Mouse (Mus musculus): ENCODE measurements around the gene Ankrd6. TPM values are rescaled to one million over a fixed set of nuclear protein-coding genes. Genes with fewer than 3 reads are reported as not detected.
A peak's percentile ranks its signal among the peaks of the same experiment; 100 is the strongest.

Ankrd6 gene
- total and polyA plus RNA-seq, 3 experiments = 0.61 to 5.9 (median 3.9) TPM

DNA sequence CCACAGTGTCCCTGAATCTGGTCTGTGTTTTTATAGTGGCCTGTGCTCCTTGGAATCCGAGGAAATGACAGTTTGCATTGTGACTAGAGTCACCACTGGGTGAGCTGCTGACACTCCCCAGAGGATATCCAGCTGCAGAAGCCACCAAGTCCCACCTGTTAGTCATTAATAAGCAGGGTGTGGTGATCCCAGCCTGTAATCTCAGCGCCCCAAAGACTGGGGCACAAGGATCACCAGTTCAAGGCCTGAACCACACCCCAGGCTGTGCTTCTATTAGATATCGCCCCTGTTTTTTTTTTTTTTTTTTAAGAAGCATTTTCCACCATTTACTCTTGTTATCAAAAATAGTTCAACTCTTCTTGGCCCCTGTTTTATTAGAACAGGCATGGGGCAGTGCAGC is 36.4 kb upstream of the Ankrd6 start:
- peak; percentile 23 for DNase-seq (ENCODE audit: low spot score)
- peak; percentile 77 for ATAC-seq (ENCODE audit: extremely low read depth, insufficient number of reproducible peaks, low FRiP score, poor library complexity, severe bottlenecking)
- no peaks in the 10 kb centered on the region for H3K9me3 ChIP-seq (replicated peaks)
- peaks cover 51% of the 10 kb centered on the region for H3K4me1 ChIP-seq (ENCODE audit: insufficient read depth, low read depth, low read length)
- H3K36me3 ChIP-seq (replicated peaks) = no peaks in the 10 kb centered on the region
- H3K27me3 ChIP-seq (ENCODE audit: insufficient read depth, low read length) = peaks cover 38% of the 10 kb centered on the region
- no peak overlapping the region for H3K4me3 ChIP-seq (ENCODE audit: low read depth, low read length)
- TF ChIP-seq TAL1 (conservative IDR thresholded peaks at IDR 0.05; ENCODE audit: low read depth, low read length) (peak; percentile 31), GATA2 (IDR thresholded peaks at IDR 0.05; ENCODE audit: borderline replicate concordance, low read depth, low read length) (no peak)

DNA sequence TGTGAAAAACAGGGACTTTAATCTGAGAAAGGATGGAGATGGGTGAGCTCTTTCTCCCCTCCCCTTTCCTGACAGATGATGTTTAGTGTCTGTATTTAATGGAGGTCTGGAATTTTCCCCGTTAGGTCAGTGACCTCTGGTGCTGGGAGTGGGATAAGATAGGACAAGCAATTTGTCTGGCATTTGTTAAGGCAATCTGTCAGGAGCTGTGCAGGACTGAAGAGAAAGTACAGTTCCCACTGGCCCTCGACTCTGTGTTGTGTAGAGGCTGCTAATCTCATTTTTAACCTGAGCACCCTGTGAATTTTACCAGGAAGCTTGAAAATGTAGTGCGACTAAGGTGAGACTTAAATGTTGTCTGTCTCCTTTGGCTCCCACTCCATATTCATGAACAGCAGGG is 35.0 kb upstream of the Ankrd6 start:
- no peak overlapping the region for H3K4me3 ChIP-seq (ENCODE audit: low read depth, low read length)
- no peak for ATAC-seq (ENCODE audit: extremely low read depth, insufficient number of reproducible peaks, low FRiP score, poor library complexity, severe bottlenecking)
- H3K36me3 ChIP-seq (replicated peaks) = no peaks in the 10 kb centered on the region
- TF ChIP-seq POLR2AphosphoS5 (IDR thresholded peaks at IDR 0.05; ENCODE audit: insufficient replicate concordance, low read depth, low read length) (no peak), GATA2 (IDR thresholded peaks at IDR 0.05; ENCODE audit: borderline replicate concordance, low read depth, low read length) (no peak), CTCF (IDR thresholded peaks at IDR 0.05; ENCODE audit: low read depth, low read length) (no peak), TAL1 (conservative IDR thresholded peaks at IDR 0.05; ENCODE audit: low read depth, low read length) (no peak), GATA1 (IDR thresholded peaks at IDR 0.05; ENCODE audit: borderline replicate concordance, low read length) (no peak)
- DNase-seq (ENCODE audit: low spot score) = no peak
- H3K27me3 ChIP-seq (ENCODE audit: insufficient read depth, low read length) = peaks cover 39% of the 10 kb centered on the region
- H3K9me3 ChIP-seq (replicated peaks) = no peaks in the 10 kb centered on the region
- peaks cover 59% of the 10 kb centered on the region for H3K4me1 ChIP-seq (ENCODE audit: insufficient read depth, low read depth, low read length)

DNA sequence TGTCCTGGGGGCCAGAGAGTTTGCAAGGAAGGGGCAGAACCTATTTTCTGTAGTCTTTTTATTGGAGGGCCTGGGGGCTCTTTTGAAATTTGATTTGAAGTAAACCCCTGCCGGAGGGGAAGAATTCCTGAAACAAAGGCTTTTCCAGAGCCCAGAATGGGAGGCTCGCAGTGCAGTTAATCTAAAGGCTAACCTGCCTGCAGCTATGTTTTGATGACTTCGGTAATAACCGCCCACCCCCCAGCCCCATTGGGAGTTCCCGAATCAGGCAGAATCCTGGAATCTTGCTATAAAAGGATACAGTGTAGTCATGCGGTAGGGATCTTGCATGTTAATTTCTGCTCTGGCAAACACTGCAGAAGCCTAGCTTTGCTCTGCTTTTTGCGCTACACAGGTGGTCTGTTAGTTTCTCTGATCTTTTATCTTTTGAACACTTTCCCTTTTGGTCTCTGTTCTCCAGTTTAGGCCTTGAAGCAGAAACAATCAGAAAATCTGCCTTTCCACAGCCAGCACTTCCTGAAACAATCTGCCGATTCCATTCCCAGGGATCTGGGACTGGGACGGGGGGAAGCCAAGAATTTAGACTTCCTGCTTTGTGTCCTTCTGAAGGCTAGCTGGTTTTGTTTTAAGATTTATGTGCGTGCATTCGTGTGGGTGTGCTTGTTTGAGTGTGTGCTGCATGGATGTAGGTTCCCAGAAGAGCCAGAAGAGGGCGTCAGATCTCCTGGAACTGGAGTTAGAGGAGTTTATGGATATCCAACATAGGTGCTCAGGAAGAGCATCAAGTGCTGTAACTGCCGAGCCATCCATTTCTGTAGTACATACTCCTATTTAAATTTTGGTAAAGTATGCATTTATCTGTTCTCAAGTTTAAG is 34.4 kb upstream of the Ankrd6 start:
- ATAC-seq (ENCODE audit: extremely low read depth, insufficient number of reproducible peaks, low FRiP score, poor library complexity, severe bottlenecking) = no peak
- peaks cover 39% of the 10 kb centered on the region for H3K27me3 ChIP-seq (ENCODE audit: insufficient read depth, low read length)
- no peak for DNase-seq (ENCODE audit: low spot score)
- H3K36me3 ChIP-seq (replicated peaks) = no peaks in the 10 kb centered on the region
- no peaks in the 10 kb centered on the region for H3K9me3 ChIP-seq (replicated peaks)
- H3K4me3 ChIP-seq (ENCODE audit: low read depth, low read length) = no peak overlapping the region
- H3K4me1 ChIP-seq (ENCODE audit: insufficient read depth, low read depth, low read length) = peaks cover 59% of the 10 kb centered on the region
- no peak for TF ChIP-seq TAL1 (conservative IDR thresholded peaks at IDR 0.05; ENCODE audit: low read depth, low read length)
- TF ChIP-seq CTCF (IDR thresholded peaks at IDR 0.05; ENCODE audit: low read depth, low read length) = no peak; the same call in 1 of the 2 replicates
- TF ChIP-seq GATA1 (IDR thresholded peaks at IDR 0.05; ENCODE audit: borderline replicate concordance, low read length) = no peak
- TF ChIP-seq POLR2AphosphoS5 (IDR thresholded peaks at IDR 0.05; ENCODE audit: insufficient replicate concordance, low read depth, low read length) = no peak
- TF ChIP-seq GATA2 (IDR thresholded peaks at IDR 0.05; ENCODE audit: borderline replicate concordance, low read depth, low read length) = no peak

DNA sequence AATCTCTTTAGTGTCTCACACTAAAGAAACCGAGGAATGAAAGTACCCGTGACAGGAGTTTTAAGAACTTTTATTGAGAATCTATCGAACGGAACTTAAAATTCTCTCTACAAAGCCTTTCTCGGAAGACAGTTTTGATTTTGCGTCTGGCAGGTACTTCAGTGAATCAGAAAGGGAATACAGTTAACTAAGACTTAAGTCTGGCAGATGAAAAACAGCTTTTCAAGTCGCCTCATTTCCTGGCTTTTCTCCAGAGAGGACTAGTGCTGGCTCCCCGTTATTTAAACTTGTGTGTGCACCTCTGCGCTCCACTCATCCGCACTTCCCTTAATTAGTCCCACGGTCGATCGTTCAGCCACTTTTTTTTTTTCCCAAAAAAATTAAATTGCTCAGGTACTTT is 33.6 kb upstream of the Ankrd6 start:
- Histone ChIP-seq H3K9me3 (replicated peaks) (no peaks in the 10 kb centered on the region), H3K27me3 (ENCODE audit: insufficient read depth, low read length) (peaks cover 36% of the 10 kb centered on the region), H3K4me3 (ENCODE audit: low read depth, low read length) (no peak overlapping the region), H3K4me1 (ENCODE audit: insufficient read depth, low read depth, low read length) (peaks cover 59% of the 10 kb centered on the region), H3K36me3 (replicated peaks) (no peaks in the 10 kb centered on the region)
- DNase-seq (ENCODE audit: low spot score) (no peak), ATAC-seq (ENCODE audit: extremely low read depth, insufficient number of reproducible peaks, low FRiP score, poor library complexity, severe bottlenecking) (no peak)
- TF ChIP-seq GATA2 (IDR thresholded peaks at IDR 0.05; ENCODE audit: borderline replicate concordance, low read depth, low read length) = no peak
- no peak for TF ChIP-seq POLR2AphosphoS5 (IDR thresholded peaks at IDR 0.05; ENCODE audit: insufficient replicate concordance, low read depth, low read length)
- TF ChIP-seq GATA1 (IDR thresholded peaks at IDR 0.05; ENCODE audit: borderline replicate concordance, low read length) = no peak
- TF ChIP-seq TAL1 (conservative IDR thresholded peaks at IDR 0.05; ENCODE audit: low read depth, low read length) = no peak
- no peak for TF ChIP-seq CTCF (IDR thresholded peaks at IDR 0.05; ENCODE audit: low read depth, low read length)

DNA sequence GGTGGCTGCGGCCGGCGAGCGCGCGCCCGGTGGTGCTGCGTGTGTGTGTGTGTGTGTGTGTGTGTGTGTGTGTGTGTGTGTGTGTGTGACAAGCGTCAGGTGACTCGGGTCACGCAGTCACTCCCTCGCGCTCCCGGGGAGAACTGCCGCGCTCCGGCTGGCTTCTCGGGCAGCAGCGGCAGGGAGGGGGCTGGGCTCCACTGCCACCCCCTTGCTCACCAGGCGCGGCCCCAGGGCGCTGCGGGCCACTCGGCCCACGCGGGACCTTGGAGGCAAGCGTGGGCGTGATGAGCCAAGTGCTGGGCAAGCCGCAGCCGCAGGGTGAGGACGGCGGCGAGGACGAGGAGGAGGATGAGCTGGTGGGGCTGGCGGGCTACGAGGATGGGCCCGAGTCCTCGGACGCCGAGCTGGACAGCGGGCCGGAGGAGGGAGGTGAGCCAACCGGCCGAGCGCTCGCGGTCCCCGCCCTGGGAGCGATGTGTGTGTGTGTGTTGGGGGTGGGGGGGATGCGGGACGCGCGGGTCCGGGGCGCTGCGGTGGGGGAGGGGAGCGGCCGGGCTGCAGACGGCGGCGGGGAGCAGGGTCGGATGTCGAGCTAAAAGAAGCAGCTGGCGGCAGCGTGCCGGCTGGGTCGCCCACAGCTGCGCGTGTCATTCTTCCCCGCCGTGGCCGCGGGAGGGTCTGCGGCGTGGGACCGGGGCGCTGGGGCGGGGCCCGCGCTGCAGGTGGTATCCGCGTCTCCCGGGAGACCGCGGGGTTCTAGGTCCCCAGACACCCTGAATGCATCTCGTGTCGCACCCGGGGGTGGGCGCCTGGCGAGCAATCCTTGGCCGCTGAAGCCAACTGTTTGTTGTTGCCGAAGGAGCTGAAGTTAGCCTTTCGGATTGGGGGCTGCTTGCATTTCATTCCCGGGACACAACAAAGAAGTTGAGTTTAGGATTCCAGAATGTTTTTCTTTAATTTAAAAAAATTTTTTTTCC is 32.8 kb upstream of the Ankrd6 start:
- Histone ChIP-seq H3K36me3 (replicated peaks) (no peaks in the 10 kb centered on the region), H3K9me3 (replicated peaks) (no peaks in the 10 kb centered on the region), H3K27me3 (ENCODE audit: insufficient read depth, low read length) (peaks cover 35% of the 10 kb centered on the region), H3K4me3 (ENCODE audit: low read depth, low read length) (peak overlapping the region; percentile 79), H3K4me1 (ENCODE audit: insufficient read depth, low read depth, low read length) (peaks cover 59% of the 10 kb centered on the region)
- ATAC-seq (ENCODE audit: extremely low read depth, insufficient number of reproducible peaks, low FRiP score, poor library complexity, severe bottlenecking) (no peak), DNase-seq (ENCODE audit: low spot score) (peak; percentile 47)
- TF ChIP-seq CTCF (IDR thresholded peaks at IDR 0.05; ENCODE audit: low read depth, low read length) (no peak), POLR2AphosphoS5 (IDR thresholded peaks at IDR 0.05; ENCODE audit: insufficient replicate concordance, low read depth, low read length) (no peak), GATA1 (IDR thresholded peaks at IDR 0.05; ENCODE audit: borderline replicate concordance, low read length) (no peak), TAL1 (conservative IDR thresholded peaks at IDR 0.05; ENCODE audit: low read depth, low read length) (no peak), GATA2 (IDR thresholded peaks at IDR 0.05; ENCODE audit: borderline replicate concordance, low read depth, low read length) (no peak)

DNA sequence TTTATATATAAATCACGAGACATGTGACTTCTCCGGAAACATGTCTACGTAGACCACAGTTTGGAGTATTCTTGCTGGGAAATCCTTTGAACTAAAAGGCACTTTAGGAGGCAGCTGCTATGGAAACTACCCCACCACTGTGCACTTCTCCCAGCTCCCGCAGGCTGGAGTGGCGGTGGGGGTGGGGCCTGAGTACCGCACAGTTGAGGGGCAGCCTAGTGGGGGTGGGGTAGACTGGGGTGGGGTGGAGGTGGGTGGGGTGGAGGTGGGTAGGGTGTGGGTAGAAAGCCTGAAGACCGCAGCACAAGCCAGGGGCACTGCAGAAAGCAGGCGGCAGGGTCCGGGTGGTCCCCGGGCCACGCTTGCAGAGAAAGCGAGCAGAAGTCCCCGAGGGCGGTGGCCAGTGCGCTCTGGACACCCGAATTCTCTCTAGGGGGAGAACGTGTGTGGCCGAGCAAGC is 32.1 kb upstream of the Ankrd6 start, which contains the start of gene Rragd:
Rragd (plus strand) TSS at position 322 of the 460 bp plus-strand sequence.
- Histone ChIP-seq H3K4me1 (ENCODE audit: insufficient read depth, low read depth, low read length) (peaks cover 58% of the 10 kb centered on the region), H3K27me3 (ENCODE audit: insufficient read depth, low read length) (peaks cover 35% of the 10 kb centered on the region), H3K4me3 (ENCODE audit: low read depth, low read length) (peak within 1 kb of the TSS; percentile 79), H3K36me3 (replicated peaks) (no peaks in the 10 kb centered on the region), H3K9me3 (replicated peaks) (no peaks in the 10 kb centered on the region)
- TF ChIP-seq TAL1 (conservative IDR thresholded peaks at IDR 0.05; ENCODE audit: low read depth, low read length) (no peak), GATA2 (IDR thresholded peaks at IDR 0.05; ENCODE audit: borderline replicate concordance, low read depth, low read length) (no peak), CTCF (IDR thresholded peaks at IDR 0.05; ENCODE audit: low read depth, low read length) (no peak), GATA1 (IDR thresholded peaks at IDR 0.05; ENCODE audit: borderline replicate concordance, low read length) (no peak), POLR2AphosphoS5 (IDR thresholded peaks at IDR 0.05; ENCODE audit: insufficient replicate concordance, low read depth, low read length) (no peak)
- ATAC-seq (ENCODE audit: extremely low read depth, insufficient number of reproducible peaks, low FRiP score, poor library complexity, severe bottlenecking) (0 out of 2 replicates have a peak, but pooled peaks have one; percentile 2), DNase-seq (ENCODE audit: low spot score) (peak; percentile 20)

All from G1E (cell line).